Mouse (Mus musculus): Measurements from ENCODE around the gene Slc44a2. TPM values are rescaled to one million over a fixed set of nuclear protein-coding genes. Genes with fewer than 3 reads are reported as not detected.
A peak's percentile ranks its signal among the peaks of the same experiment; 100 is the strongest.

Slc44a2 gene
- polyA plus RNA-seq, 1 experiment = 47.1 TPM

DNA sequence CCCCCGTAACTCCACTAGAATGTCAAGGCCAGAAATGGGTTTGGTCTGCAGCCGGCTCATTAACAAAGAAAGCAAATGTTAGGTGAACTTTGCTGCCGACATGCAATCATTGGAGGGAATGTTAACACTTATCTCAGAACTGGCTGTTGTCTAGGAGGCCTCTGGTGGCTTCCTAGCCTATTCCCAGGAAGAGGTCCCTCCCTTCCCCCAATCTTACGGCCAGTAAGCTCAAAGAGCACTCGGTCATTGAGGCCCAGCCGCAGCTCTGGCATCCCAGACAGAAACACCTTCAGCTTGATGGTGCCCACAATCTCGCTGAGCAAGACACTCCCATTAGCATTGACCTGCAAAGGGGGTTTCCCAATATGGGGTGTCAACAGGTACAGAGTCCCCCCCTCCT is 15.4 kb upstream of the Slc44a2 start:
- H3K36me3 ChIP-seq (ENCODE audit: control insufficient read depth, insufficient read depth, low read length) = no peaks in the 10 kb centered on the region
- TF ChIP-seq CTCF (IDR thresholded peaks at IDR 0.05; ENCODE audit: control insufficient read depth, insufficient read depth, insufficient replicate concordance, low read depth, low read length) (no peak), POLR2A (IDR thresholded peaks at IDR 0.05; ENCODE audit: control insufficient read depth, low read depth, low read length) (no peak)
- H3K4me3 ChIP-seq (ENCODE audit: control insufficient read depth, low read depth, low read length) = no peak overlapping the region
- H3K27me3 ChIP-seq (ENCODE audit: control insufficient read depth, insufficient read depth, low read length) = no peaks in the 10 kb centered on the region
- peaks cover 9% of the 10 kb centered on the region for H3K4me1 ChIP-seq (ENCODE audit: control insufficient read depth, insufficient read depth, low read length)
- H3K27ac ChIP-seq (ENCODE audit: control insufficient read depth, insufficient read depth, low read depth, low read length) = no peak overlapping the region

GRCm38 (mm10) chr9:21309150-21309741 is 11.3 kb upstream of the Slc44a2 start:
- Histone ChIP-seq H3K4me3 (ENCODE audit: control insufficient read depth, low read depth, low read length) (peak overlapping the region; percentile 35), H3K4me1 (ENCODE audit: control insufficient read depth, insufficient read depth, low read length) (peaks cover 19% of the 10 kb centered on the region), H3K27ac (ENCODE audit: control insufficient read depth, insufficient read depth, low read depth, low read length) (peak overlapping the region; percentile 55), H3K27me3 (ENCODE audit: control insufficient read depth, insufficient read depth, low read length) (no peaks in the 10 kb centered on the region), H3K36me3 (ENCODE audit: control insufficient read depth, insufficient read depth, low read length) (no peaks in the 10 kb centered on the region)
- TF ChIP-seq POLR2A (IDR thresholded peaks at IDR 0.05; ENCODE audit: control insufficient read depth, low read depth, low read length) = no peak
- TF ChIP-seq CTCF (IDR thresholded peaks at IDR 0.05; ENCODE audit: control insufficient read depth, insufficient read depth, insufficient replicate concordance, low read depth, low read length) = no peak

GRCm38 (mm10) chr9:21311695-21312094 is 8.8 kb upstream of the Slc44a2 start:
- H3K4me3 ChIP-seq (ENCODE audit: control insufficient read depth, low read depth, low read length) = no peak overlapping the region; the same call in 1 of the 2 replicates

DNA sequence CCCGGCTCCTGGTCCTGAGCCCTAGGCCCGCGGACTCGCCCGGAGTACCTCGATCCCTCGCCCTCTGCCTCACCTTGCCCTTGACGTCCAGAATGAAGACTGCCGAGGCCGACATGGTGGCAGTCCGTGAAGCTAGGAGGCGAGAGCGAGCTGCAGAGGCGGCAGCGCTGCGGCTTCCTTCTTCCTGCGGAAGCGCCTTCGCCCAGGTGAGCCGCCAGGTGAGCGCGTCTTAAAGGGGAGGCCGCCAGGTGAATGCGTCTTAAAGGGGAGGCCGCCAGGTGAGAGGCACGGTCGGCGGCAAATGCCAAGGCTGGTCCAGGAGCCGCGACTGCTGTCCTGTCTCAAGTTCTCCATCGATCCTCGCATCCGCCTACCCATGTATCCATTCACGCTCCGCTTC is 8.4 kb upstream of the Slc44a2 start, which contains the start of gene Ap1m2:
Gene Ap1m2, minus strand, starts transcription at position 204 of the 400 bp plus-strand sequence.
- TF ChIP-seq POLR2A (IDR thresholded peaks at IDR 0.05; ENCODE audit: control insufficient read depth, low read depth, low read length) (no peak), CTCF (IDR thresholded peaks at IDR 0.05; ENCODE audit: control insufficient read depth, insufficient read depth, insufficient replicate concordance, low read depth, low read length) (no peak)
- Histone ChIP-seq H3K4me3 (ENCODE audit: control insufficient read depth, low read depth, low read length) (peak within 1 kb of the TSS; percentile 54), H3K27me3 (ENCODE audit: control insufficient read depth, insufficient read depth, low read length) (no peaks in the 10 kb centered on the region), H3K36me3 (ENCODE audit: control insufficient read depth, insufficient read depth, low read length) (no peaks in the 10 kb centered on the region), H3K4me1 (ENCODE audit: control insufficient read depth, insufficient read depth, low read length) (peaks cover 19% of the 10 kb centered on the region), H3K27ac (ENCODE audit: control insufficient read depth, insufficient read depth, low read depth, low read length) (no peak within 1 kb of the TSS)

More at GRCm38 (mm10) chr9:21311695-21312094, 8.8 kb upstream of the Slc44a2 start:
- H3K27ac ChIP-seq (ENCODE audit: control insufficient read depth, insufficient read depth, low read depth, low read length) = no peak overlapping the region
- no peaks in the 10 kb centered on the region for H3K27me3 ChIP-seq (ENCODE audit: control insufficient read depth, insufficient read depth, low read length)
- H3K4me1 ChIP-seq (ENCODE audit: control insufficient read depth, insufficient read depth, low read length) = peaks cover 19% of the 10 kb centered on the region
- TF ChIP-seq CTCF (IDR thresholded peaks at IDR 0.05; ENCODE audit: control insufficient read depth, insufficient read depth, insufficient replicate concordance, low read depth, low read length) (no peak), POLR2A (IDR thresholded peaks at IDR 0.05; ENCODE audit: control insufficient read depth, low read depth, low read length) (no peak)
- H3K36me3 ChIP-seq (ENCODE audit: control insufficient read depth, insufficient read depth, low read length) = no peaks in the 10 kb centered on the region

- TF ChIP-seq POLR2A (IDR thresholded peaks at IDR 0.05; ENCODE audit: control insufficient read depth, low read depth, low read length) (no peak), CTCF (IDR thresholded peaks at IDR 0.05; ENCODE audit: control insufficient read depth, insufficient read depth, insufficient replicate concordance, low read depth, low read length) (peak; percentile 94)
- Histone ChIP-seq H3K4me1 (ENCODE audit: control insufficient read depth, insufficient read depth, low read length) (peaks cover 19% of the 10 kb centered on the region), H3K4me3 (ENCODE audit: control insufficient read depth, low read depth, low read length) (no peak overlapping the region), H3K27me3 (ENCODE audit: control insufficient read depth, insufficient read depth, low read length) (no peaks in the 10 kb centered on the region), H3K36me3 (ENCODE audit: control insufficient read depth, insufficient read depth, low read length) (no peaks in the 10 kb centered on the region), H3K27ac (ENCODE audit: control insufficient read depth, insufficient read depth, low read depth, low read length) (no peak overlapping the region)
These were observed 7.1 kb upstream of the Slc44a2 start for GRCm38 (mm10) chr9:21313394-21313793.

GRCm38 (mm10) chr9:21314367-21315140 is 5.9 kb upstream of the Slc44a2 start:
- no peaks in the 10 kb centered on the region for H3K36me3 ChIP-seq (ENCODE audit: control insufficient read depth, insufficient read depth, low read length)
- TF ChIP-seq CTCF (IDR thresholded peaks at IDR 0.05; ENCODE audit: control insufficient read depth, insufficient read depth, insufficient replicate concordance, low read depth, low read length) = no peak
- no peak for TF ChIP-seq POLR2A (IDR thresholded peaks at IDR 0.05; ENCODE audit: control insufficient read depth, low read depth, low read length)
- H3K4me3 ChIP-seq (ENCODE audit: control insufficient read depth, low read depth, low read length) = no peak overlapping the region
- H3K27me3 ChIP-seq (ENCODE audit: control insufficient read depth, insufficient read depth, low read length) = no peaks in the 10 kb centered on the region
- no peak overlapping the region for H3K27ac ChIP-seq (ENCODE audit: control insufficient read depth, insufficient read depth, low read depth, low read length)
- H3K4me1 ChIP-seq (ENCODE audit: control insufficient read depth, insufficient read depth, low read length) = peaks cover 10% of the 10 kb centered on the region

GRCm38 (mm10) chr9:21315421-21315820 is 5.1 kb upstream of the Slc44a2 start:
- Histone ChIP-seq H3K4me1 (ENCODE audit: control insufficient read depth, insufficient read depth, low read length) (peaks cover 12% of the 10 kb centered on the region), H3K27me3 (ENCODE audit: control insufficient read depth, insufficient read depth, low read length) (no peaks in the 10 kb centered on the region), H3K36me3 (ENCODE audit: control insufficient read depth, insufficient read depth, low read length) (no peaks in the 10 kb centered on the region), H3K4me3 (ENCODE audit: control insufficient read depth, low read depth, low read length) (no peak overlapping the region), H3K27ac (ENCODE audit: control insufficient read depth, insufficient read depth, low read depth, low read length) (no peak overlapping the region)
- TF ChIP-seq POLR2A (IDR thresholded peaks at IDR 0.05; ENCODE audit: control insufficient read depth, low read depth, low read length) (no peak), CTCF (IDR thresholded peaks at IDR 0.05; ENCODE audit: control insufficient read depth, insufficient read depth, insufficient replicate concordance, low read depth, low read length) (no peak)

Measured in testis, adult 2 months (tissue).